Mouse (Mus musculus) stomach, embryonic 16.5 days (tissue): Measurements from ENCODE around the gene Olfml3. TPM values are rescaled to one million over a fixed set of nuclear protein-coding genes. Genes with fewer than 3 reads are reported as not detected.
A peak's percentile ranks its signal among the peaks of the same experiment; 100 is the strongest.

ENCODE experiments used
- ATAC-seq: fragments of 200-750 bp; cut with Nextera tagmentation; 2 replicates; pipeline ENCODE4 v1.8.0; 2017; ENCODE audit warnings: moderate number of reproducible peaks, moderate TSS enrichment; ENCODE audit not compliant: insufficient read depth, low FRiP score
- H3K27ac ChIP-seq: fragments of 300-500 bp; sonication (generic); 2 replicates; pipeline ENCODE4 v1.5.1; 2014; ENCODE audit warnings: low read length
- H3K27me3 ChIP-seq: fragments of 300-500 bp; sonication (generic); 2 replicates; pipeline ENCODE4 v1.6.1; 2014; ENCODE audit warnings: low read length, control low read depth, mixed read lengths; ENCODE audit not compliant: control insufficient read depth, insufficient read depth
- H3K36me3 ChIP-seq: fragments of 300-500 bp; sonication (generic); 2 replicates; pipeline ENCODE4 v1.6.1; 2014; ENCODE audit warnings: low read length; ENCODE audit not compliant: control insufficient read depth, insufficient read depth
- H3K4me1 ChIP-seq: fragments of 300-500 bp; sonication (generic); 2 replicates; pipeline ENCODE4 v1.6.1; 2014; ENCODE audit warnings: low read length, control low read depth, mixed read lengths; ENCODE audit not compliant: control insufficient read depth, insufficient read depth
- H3K4me2 ChIP-seq: fragments of 300-500 bp; sonication (generic); 2 replicates; pipeline ENCODE4 v1.6.1; 2014; ENCODE audit warnings: low read depth, low read length, mixed read lengths
- H3K4me3 ChIP-seq: fragments of 300-500 bp; sonication (generic); replicated peaks from 2 replicates; pipeline ENCODE4 v1.5.1; 2014; ENCODE audit warnings: mild to moderate bottlenecking, low read length
- H3K9ac ChIP-seq: fragments of 300-500 bp; sonication (generic); 2 replicates; pipeline ENCODE4 v1.6.1; 2014; ENCODE audit warnings: low read length
- H3K9me3 ChIP-seq: fragments of 300-500 bp; sonication (generic); replicated peaks from 2 replicates; pipeline ENCODE4 v1.6.1; 2016; ENCODE audit warnings: low read length, control low read depth; ENCODE audit not compliant: control insufficient read depth
- WGBS: fragments of 180-500 bp; shearing (Covaris S2); extraction: QIAGEN DNeasy Blood & Tissue Kit; methylation state at CpG from one replicate; pipeline ENCODE4 v1.1.7; 2014; 5-methylcytosine and 5-hydroxymethylcytosine counted together
- polyA plus RNA-seq: library from polyadenylated mRNA; unstranded; fragments of >200 nt; fragmentation: Nextera tagmentation; extraction: Ambion mirVana; gene quantifications from 2 replicates; pipeline ENCODE4 v1.2.1, GENCODE M21; 2015

The Olfml3 gene
- polyA plus RNA-seq, 1 experiment from 2014 or later, result 51.8 TPM

GRCm38 (mm10) chr3:103716774-103717760 is 20.7 kb downstream of the Olfml3 start:
- Histone ChIP-seq H3K4me3 (no peak overlapping the region), H3K9me3 (no peaks in the 10 kb centered on the region), H3K4me1 (peaks cover 12% of the 10 kb centered on the region), H3K27ac (peak overlapping the region; percentile 72), H3K36me3 (no peaks in the 10 kb centered on the region), H3K27me3 (no peaks in the 10 kb centered on the region), H3K9ac (0 out of 2 replicates have a peak overlapping the region, but pooled peaks have one; percentile 19), H3K4me2 (no peak overlapping the region)
- WGBS, result 43% methylated on average over 14 of the region's 15 CpGs
- no peak; the same call in 1 of the 2 replicates for ATAC-seq

DNA sequence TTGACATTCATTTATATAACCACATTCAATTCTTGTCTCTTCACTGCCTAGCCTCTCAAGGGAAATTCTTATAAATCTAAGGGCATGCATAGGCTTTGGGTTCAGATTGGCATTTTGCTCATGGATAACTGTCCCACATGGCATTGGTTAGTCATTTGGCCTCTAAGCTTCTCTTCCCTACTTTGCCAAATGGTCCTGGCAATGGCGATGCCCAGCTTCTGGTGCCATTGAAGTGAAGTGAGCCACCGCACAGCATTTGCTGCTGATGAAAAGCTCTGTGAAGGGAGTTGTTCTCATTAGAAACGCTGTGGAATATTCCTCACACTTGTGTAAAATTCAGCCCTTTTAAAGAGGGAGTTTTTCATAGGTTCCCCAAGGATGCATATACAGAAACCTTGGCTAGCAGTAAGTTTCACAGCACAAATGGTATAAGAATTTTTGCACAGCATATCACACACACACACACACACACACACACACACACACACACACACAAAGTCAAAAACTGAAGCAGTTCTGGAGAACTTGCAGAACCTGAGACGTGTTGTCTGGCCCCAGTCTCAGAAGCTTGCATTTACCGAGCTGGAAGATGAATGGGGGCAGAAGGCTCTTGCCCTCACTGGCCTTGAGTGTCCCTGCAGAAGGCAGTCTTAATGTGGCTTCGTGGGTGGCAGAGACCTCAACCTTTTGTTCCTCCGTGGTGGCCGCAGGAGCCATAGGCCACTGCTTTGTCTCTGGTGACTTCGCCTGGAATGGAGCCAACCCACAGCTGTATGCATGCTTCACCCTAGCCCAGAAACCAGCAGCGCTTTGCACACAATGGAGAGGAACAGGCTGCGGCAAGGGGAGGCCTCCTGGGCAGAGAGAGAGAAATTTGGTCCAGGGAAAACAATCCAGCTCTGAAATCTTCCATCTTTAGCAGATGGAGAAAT is 21.8 kb downstream of the Olfml3 start:
- H3K27ac ChIP-seq, result peak overlapping the region; percentile 14

DNA sequence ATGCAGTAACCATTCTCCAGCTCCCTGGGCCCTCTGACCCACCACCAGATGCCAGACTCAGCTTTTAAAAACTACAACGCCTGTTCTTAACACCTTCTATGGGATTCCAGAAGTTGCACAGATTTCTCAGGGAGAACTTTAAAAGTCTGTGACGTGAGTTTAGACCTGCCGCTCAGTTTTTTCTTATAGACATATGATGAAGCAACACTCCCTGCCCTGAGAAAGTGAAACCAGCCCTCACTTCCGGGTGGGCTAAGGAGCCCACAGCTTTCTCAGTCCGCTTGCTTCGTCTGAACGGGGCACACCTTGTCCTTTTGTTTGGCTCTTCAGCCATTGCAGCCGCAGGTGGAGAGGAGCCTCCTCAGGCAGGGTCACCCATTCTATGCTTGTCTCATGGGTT is 22.9 kb downstream of the Olfml3 start:
- no peak for ATAC-seq
- H3K27ac ChIP-seq, result no peak overlapping the region
- no peaks in the 10 kb centered on the region for H3K9me3 ChIP-seq
- no peak overlapping the region for H3K9ac ChIP-seq
- no peak overlapping the region for H3K4me2 ChIP-seq
- H3K36me3 ChIP-seq, result no peaks in the 10 kb centered on the region
- WGBS, result 76% methylated on average over 8 of the region's 8 CpGs
- H3K4me3 ChIP-seq, result no peak overlapping the region
- H3K4me1 ChIP-seq, result peaks cover 12% of the 10 kb centered on the region
- H3K27me3 ChIP-seq, result no peaks in the 10 kb centered on the region

More for the DNA sequence above, 21.8 kb downstream of the Olfml3 start:
- Histone ChIP-seq H3K9me3 (no peaks in the 10 kb centered on the region), H3K27me3 (no peaks in the 10 kb centered on the region), H3K9ac (no peak overlapping the region), H3K4me1 (peaks cover 12% of the 10 kb centered on the region), H3K36me3 (no peaks in the 10 kb centered on the region), H3K4me2 (no peak overlapping the region), H3K4me3 (no peak overlapping the region)
- peak; percentile 66; the same call in 1 of the 2 replicates for ATAC-seq
- 41% methylated on average over 11 of the region's 11 CpGs for WGBS

DNA sequence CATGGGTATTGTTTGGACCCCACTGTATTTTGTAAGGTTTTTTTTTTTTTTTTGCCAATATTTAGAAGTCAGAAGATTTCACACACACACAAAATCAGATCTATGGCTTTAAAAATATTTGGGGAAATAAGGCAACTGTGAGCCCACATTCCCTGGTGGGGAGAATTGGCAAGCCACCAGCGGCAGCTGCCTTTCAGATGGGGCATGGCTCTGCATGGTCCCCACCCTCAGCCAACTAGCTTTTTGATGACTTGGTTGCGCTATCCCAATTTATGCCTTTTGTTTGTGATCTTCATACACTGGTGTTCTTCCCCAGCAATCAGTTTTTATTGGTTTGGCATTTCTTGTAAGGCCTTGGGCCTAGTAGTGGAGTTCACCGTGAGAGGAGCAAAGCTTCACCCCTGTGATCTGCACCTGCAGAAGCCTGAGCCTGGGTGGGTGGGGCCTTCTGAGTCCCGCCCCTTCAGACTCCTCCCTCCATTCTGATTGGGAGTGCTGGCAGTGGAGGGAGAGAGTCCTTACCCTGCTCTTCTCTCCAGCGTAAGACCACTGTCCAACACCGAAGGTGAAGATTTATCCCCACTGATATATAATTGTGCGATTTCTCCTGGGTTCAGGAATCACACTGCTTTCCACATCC is 23.4 kb downstream of the Olfml3 start:
- WGBS, result 71% methylated on average over 7 of the region's 7 CpGs
- Histone ChIP-seq H3K4me2 (no peak overlapping the region), H3K9ac (no peak overlapping the region), H3K36me3 (no peaks in the 10 kb centered on the region), H3K4me1 (peaks cover 12% of the 10 kb centered on the region), H3K4me3 (no peak overlapping the region), H3K9me3 (no peaks in the 10 kb centered on the region), H3K27me3 (no peaks in the 10 kb centered on the region), H3K27ac (no peak overlapping the region)
- ATAC-seq, result no peak

DNA sequence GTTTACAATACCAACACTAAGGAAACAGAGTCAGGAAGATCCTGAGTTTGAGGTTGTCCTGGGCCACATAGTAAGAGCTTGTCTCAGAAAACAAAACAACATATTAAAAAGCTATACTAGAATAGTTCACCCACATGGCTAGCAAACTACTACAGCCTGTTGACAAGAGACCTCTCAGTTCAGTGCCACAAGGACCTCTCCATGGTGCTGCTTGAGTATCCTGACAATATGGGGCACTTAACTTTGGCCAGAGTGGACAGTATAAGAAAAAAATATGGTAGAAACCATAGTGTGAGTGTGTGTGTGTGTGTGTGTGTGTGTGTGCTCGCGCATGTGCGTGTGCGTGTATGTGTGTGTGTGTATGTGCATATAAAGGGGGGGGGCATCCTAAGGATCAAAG is 25.6 kb downstream of the Olfml3 start:
- no peaks in the 10 kb centered on the region for H3K36me3 ChIP-seq
- no peaks in the 10 kb centered on the region for H3K27me3 ChIP-seq
- H3K4me1 ChIP-seq, result peaks cover 8% of the 10 kb centered on the region
- no peak overlapping the region for H3K27ac ChIP-seq
- H3K9me3 ChIP-seq, result no peaks in the 10 kb centered on the region
- no peak overlapping the region for H3K9ac ChIP-seq
- 99% methylated on average over 4 of the region's 4 CpGs for WGBS
- no peak overlapping the region for H3K4me3 ChIP-seq
- ATAC-seq, result no peak
- H3K4me2 ChIP-seq, result no peak overlapping the region

DNA sequence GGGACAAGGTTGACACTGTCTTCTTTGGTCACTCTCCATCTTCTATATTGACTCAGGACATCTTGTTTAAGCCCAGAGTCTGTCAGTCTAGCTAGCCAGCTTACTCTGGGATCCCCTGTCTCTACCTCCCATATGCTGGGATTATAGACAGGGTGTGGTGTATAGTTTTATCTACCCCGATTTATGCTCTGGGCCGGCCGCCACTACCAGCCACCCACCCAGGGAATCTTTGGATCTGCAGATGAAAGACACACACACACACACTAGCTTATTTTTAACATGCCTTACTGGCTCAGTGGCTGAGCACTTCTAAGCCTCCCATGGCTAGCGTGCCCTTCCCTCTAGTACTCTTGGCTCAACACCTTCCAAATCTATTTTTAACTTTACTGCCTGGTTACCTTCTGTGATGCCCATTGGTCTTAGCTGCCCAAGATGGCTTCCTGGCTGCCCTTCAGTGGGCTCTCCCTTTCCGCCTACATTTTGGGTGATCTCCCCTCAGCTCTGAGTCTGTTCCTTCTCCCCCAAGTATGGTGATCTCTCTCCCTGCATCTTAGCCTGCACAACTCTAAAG is 28.2 kb downstream of the Olfml3 start:
- H3K9me3 ChIP-seq, result no peaks in the 10 kb centered on the region
- H3K27me3 ChIP-seq, result no peaks in the 10 kb centered on the region
- no peak overlapping the region for H3K27ac ChIP-seq
- no peak overlapping the region for H3K9ac ChIP-seq
- no peak for ATAC-seq
- WGBS, result 90% methylated on average over 5 of the region's 5 CpGs
- H3K4me1 ChIP-seq, result no peaks in the 10 kb centered on the region
- no peak overlapping the region for H3K4me3 ChIP-seq
- H3K4me2 ChIP-seq, result no peak overlapping the region
- H3K36me3 ChIP-seq, result no peaks in the 10 kb centered on the region

GRCm38 (mm10) chr3:103705426-103705825 is 32.4 kb downstream of the Olfml3 start:
- Histone ChIP-seq H3K4me1 (no peaks in the 10 kb centered on the region), H3K27ac (no peak overlapping the region), H3K9me3 (no peaks in the 10 kb centered on the region), H3K9ac (no peak overlapping the region), H3K4me2 (no peak overlapping the region), H3K27me3 (no peaks in the 10 kb centered on the region), H3K36me3 (no peaks in the 10 kb centered on the region), H3K4me3 (no peak overlapping the region)
- WGBS, result 61% methylated on average over 12 of the region's 12 CpGs
- ATAC-seq, result no peak

GRCm38 (mm10) chr3:103704661-103705060 is 33.1 kb downstream of the Olfml3 start:
- no peak overlapping the region for H3K4me3 ChIP-seq
- H3K4me1 ChIP-seq, result no peaks in the 10 kb centered on the region
- no peaks in the 10 kb centered on the region for H3K36me3 ChIP-seq
- H3K9me3 ChIP-seq, result no peaks in the 10 kb centered on the region
- no peak overlapping the region for H3K27ac ChIP-seq
- no peak overlapping the region for H3K9ac ChIP-seq
- no peak overlapping the region for H3K4me2 ChIP-seq
- no peaks in the 10 kb centered on the region for H3K27me3 ChIP-seq
- WGBS, result 66% methylated on average over 6 of the region's 6 CpGs
- ATAC-seq, result no peak
